8 mouse cellular contexts compared by ENCODE assay signal in genomic region chr16:20805086-20805485, GRCm38 (mm10).
A peak's percentile ranks its signal among the peaks of the same experiment; 100 is the strongest.
DNase-seq lines count a peak whose midpoint lies in the region; ATAC-seq lines count a peak whose summit lies in the region.

No protein-coding gene starts in this region.

- H3K4me2 ChIP-seq in kidney, embryonic 15.5 days: peak overlapping the region; percentile 74
- peak overlapping the region; percentile 44 for H3K4me2 ChIP-seq in embryonic facial prominence, embryonic 11.5 days (ENCODE audit: low read depth, low read length)
- peak overlapping the region; percentile 73 for H3K4me2 ChIP-seq in hindbrain, embryonic 16.5 days (ENCODE audit: low read length)
- peak overlapping the region; percentile 71 for H3K4me2 ChIP-seq in midbrain, embryonic 16.5 days (ENCODE audit: low read length)

- peaks cover 18% of the 10 kb centered on the region for H3K4me1 ChIP-seq in kidney, embryonic 15.5 days
- H3K4me1 ChIP-seq in embryonic facial prominence, embryonic 11.5 days (ENCODE audit: control insufficient read depth, insufficient read depth, low read length): peaks cover 2% of the 10 kb centered on the region; the same call in 1 of the 2 replicates
- peaks cover 8% of the 10 kb centered on the region for H3K4me1 ChIP-seq in hindbrain, embryonic 16.5 days (ENCODE audit: control insufficient read depth, insufficient read depth, low read depth, low read length)
- H3K4me1 ChIP-seq in midbrain, embryonic 16.5 days (ENCODE audit: control insufficient read depth, insufficient read depth, low read length): peaks cover 7% of the 10 kb centered on the region

- H3K4me3 ChIP-seq in kidney, embryonic 15.5 days (replicated peaks): peak overlapping the region; percentile 41
- 0 out of 2 replicates have a peak overlapping the region, but pooled peaks have one; percentile 15 for H3K4me3 ChIP-seq in embryonic facial prominence, embryonic 11.5 days (ENCODE audit: low read depth, low read length)
- peak overlapping the region; percentile 37; the same call in 1 of the 2 replicates for H3K4me3 ChIP-seq in hindbrain, embryonic 16.5 days (ENCODE audit: low read length)
- H3K4me3 ChIP-seq in midbrain, embryonic 16.5 days (ENCODE audit: low read depth, low read length): peak overlapping the region; percentile 37

- ATAC-seq in kidney, embryonic 15.5 days (replicated peaks; ENCODE audit: low FRiP score): peak; percentile 45
- no peak for ATAC-seq in embryonic facial prominence, embryonic 11.5 days (replicated peaks; ENCODE audit: insufficient number of reproducible peaks, low FRiP score, low TSS enrichment, low read depth)
- ATAC-seq in hindbrain, embryonic 16.5 days: peak; percentile 40; the same call in 1 of the 2 replicates
- ATAC-seq in midbrain, embryonic 16.5 days: peak; percentile 7; the same call in 1 of the 2 replicates

- no peaks in the 10 kb centered on the region for H3K36me3 ChIP-seq in kidney, embryonic 15.5 days
- H3K36me3 ChIP-seq in embryonic facial prominence, embryonic 11.5 days (replicated peaks; ENCODE audit: control insufficient read depth, insufficient read depth, low read depth, low read length): no peaks in the 10 kb centered on the region
- H3K36me3 ChIP-seq in hindbrain, embryonic 16.5 days (ENCODE audit: control insufficient read depth, insufficient read depth, low read length): no peaks in the 10 kb centered on the region
- H3K36me3 ChIP-seq in midbrain, embryonic 16.5 days (ENCODE audit: control insufficient read depth, insufficient read depth, low read length): no peaks in the 10 kb centered on the region

- 15% methylated on average over 6 of the region's 6 CpGs for WGBS in kidney, embryonic 15.5 days
- 10% methylated on average over 6 of the region's 6 CpGs for WGBS in embryonic facial prominence, embryonic 11.5 days
- 6% methylated on average over 6 of the region's 6 CpGs for WGBS in hindbrain, embryonic 16.5 days
- 5% methylated on average over 6 of the region's 6 CpGs for WGBS in midbrain, embryonic 16.5 days

- H3K27me3 ChIP-seq in kidney, embryonic 15.5 days: no peaks in the 10 kb centered on the region
- H3K27me3 ChIP-seq in embryonic facial prominence, embryonic 11.5 days (ENCODE audit: control insufficient read depth, insufficient read depth, low read length): no peaks in the 10 kb centered on the region
- no peaks in the 10 kb centered on the region for H3K27me3 ChIP-seq in hindbrain, embryonic 16.5 days (replicated peaks; ENCODE audit: control insufficient read depth, insufficient read depth, low read length)
- no peaks in the 10 kb centered on the region for H3K27me3 ChIP-seq in midbrain, embryonic 16.5 days (ENCODE audit: control insufficient read depth, insufficient read depth, low read depth, low read length)

- DNase-seq in kidney, adult 11 months: no peak
- DNase-seq in embryonic facial prominence, embryonic 11.5 days (ENCODE audit: low spot score): peak; percentile 50
- no peak for DNase-seq in urinary bladder, adult 18-20 months (ENCODE audit: low spot score in 2 of 2)
- no peak for DNase-seq in layer of hippocampus, postnatal 14 days (ENCODE audit: low spot score in 2 of 2)
- DNase-seq in right cerebral cortex, postnatal 14 days: no peak

- H3K9me3 ChIP-seq in kidney, embryonic 15.5 days (replicated peaks): no peaks in the 10 kb centered on the region
- H3K9me3 ChIP-seq in embryonic facial prominence, embryonic 11.5 days (replicated peaks; ENCODE audit: control insufficient read depth, low read length): no peaks in the 10 kb centered on the region
- H3K9me3 ChIP-seq in hindbrain, embryonic 16.5 days (ENCODE audit: control insufficient read depth, low read length): no peaks in the 10 kb centered on the region
- no peaks in the 10 kb centered on the region for H3K9me3 ChIP-seq in midbrain, embryonic 16.5 days (replicated peaks; ENCODE audit: control insufficient read depth, low read length, poor library complexity, severe bottlenecking)

- peak overlapping the region; percentile 23; the same call in 1 of the 2 replicates for H3K9ac ChIP-seq in kidney, embryonic 15.5 days
- no peak overlapping the region for H3K9ac ChIP-seq in embryonic facial prominence, embryonic 11.5 days (replicated peaks; ENCODE audit: low read length)
- peak overlapping the region; percentile 55; the same call in 1 of the 2 replicates for H3K9ac ChIP-seq in hindbrain, embryonic 16.5 days (ENCODE audit: low read depth, low read length)
- H3K9ac ChIP-seq in midbrain, embryonic 16.5 days (ENCODE audit: low read depth, low read length): peak overlapping the region; percentile 56; the same call in 1 of the 2 replicates

- peak overlapping the region; percentile 78; the same call in 1 of the 2 replicates for H3K27ac ChIP-seq in kidney, embryonic 15.5 days
- peak overlapping the region; percentile 5; the same call in 1 of the 2 replicates for H3K27ac ChIP-seq in embryonic facial prominence, embryonic 11.5 days (replicated peaks; ENCODE audit: low read depth, low read length)
- H3K27ac ChIP-seq in hindbrain, embryonic 16.5 days (ENCODE audit: low read depth, low read length): no peak overlapping the region; the same call in 1 of the 2 replicates
- no peak overlapping the region for H3K27ac ChIP-seq in midbrain, embryonic 16.5 days (ENCODE audit: low read length)

Comparison
In these comparisons a context has a peak if more than half of its experiments do, and no peak if none do; other contexts are left out.
1. H3K27ac ChIP-seq: peak in kidney, embryonic 15.5 days (single experiment) and embryonic facial prominence, embryonic 11.5 days (single experiment); none in hindbrain, embryonic 16.5 days (single experiment) and midbrain, embryonic 16.5 days (single experiment).
2. Peak in every context shown above with its lines, with median percentiles within 50 percentile points of each other: H3K4me2 ChIP-seq and H3K4me3 ChIP-seq.